Mouse (Mus musculus) urinary bladder, postnatal 36 days (tissue): ENCODE measurements at regions not wholly inside any gene's neighbourhood (a gene's known extent, or its start where the extent isn't known, plus 50 kb on each side); places are given as distances from the start of the nearest gene placed in this dataset.

Source experiments
- DNase-seq, 2 experiments: peaks; one replicate each; pipeline ENCODE4 v3.0.0; 2022; ENCODE audit warnings: low spot score in 2 of 2, mixed read lengths in 1 of 2

GRCm38 (mm10) chr5:111543721-111544495 is 126.7 kb downstream of the Mn1 start:
- no peak for DNase-seq

- no peak for DNase-seq
These were observed 136.6 kb downstream of the Mn1 start for GRCm38 (mm10) chr5:111553471-111554382.

GRCm38 (mm10) chr5:111554551-111555311 is 137.6 kb downstream of the Mn1 start:
- DNase-seq, result no peak

GRCm38 (mm10) chr5:111555312-111555957 is 138.3 kb downstream of the Mn1 start:
- DNase-seq, result no peak

- DNase-seq, result no peak
These were observed 138.8 kb downstream of the Mn1 start for GRCm38 (mm10) chr5:111555981-111556380.

- DNase-seq, result no peak
These were observed 143.3 kb downstream of the Mn1 start for GRCm38 (mm10) chr5:111560432-111560831.

GRCm38 (mm10) chr5:111561301-111561700 is 144.1 kb downstream of the Mn1 start:
- DNase-seq, result no peak

- peak in 1 of 2 experiments; percentile 24 for DNase-seq
These were observed 153.7 kb downstream of the Mn1 start for GRCm38 (mm10) chr5:111570826-111571225.

GRCm38 (mm10) chr5:111573265-111573873 is 156.2 kb downstream of the Mn1 start:
- DNase-seq, result no peak

GRCm38 (mm10) chr5:111574219-111574840 is 157.2 kb downstream of the Mn1 start:
- no peak for DNase-seq

- no peak for DNase-seq
These were observed 158.2 kb downstream of the Mn1 start for GRCm38 (mm10) chr5:111575376-111575775.

GRCm38 (mm10) chr5:111577441-111577840 is 156.3 kb upstream of the Gm26897 start:
- no peak for DNase-seq

GRCm38 (mm10) chr5:111578088-111578487 is 155.6 kb upstream of the Gm26897 start:
- DNase-seq, result no peak

- DNase-seq, result no peak
These were observed 154.6 kb upstream of the Gm26897 start for GRCm38 (mm10) chr5:111578977-111579727.

- no peak for DNase-seq
These were observed 152.6 kb upstream of the Gm26897 start for GRCm38 (mm10) chr5:111580870-111581771.

- DNase-seq, result no peak
These were observed 151.7 kb upstream of the Gm26897 start for GRCm38 (mm10) chr5:111582004-111582403.

- no peak for DNase-seq
These were observed 143.1 kb upstream of the Gm26897 start for GRCm38 (mm10) chr5:111590619-111591081.

GRCm38 (mm10) chr5:111592807-111593206 is 140.9 kb upstream of the Gm26897 start:
- DNase-seq, result no peak

- no peak for DNase-seq
These were observed 139.6 kb upstream of the Gm26897 start for GRCm38 (mm10) chr5:111594111-111594510.
